Mouse (Mus musculus) heart, adult 2 months (tissue): ENCODE measurements around the gene Ctse.

ENCODE experiments used
- CTCF ChIP-seq: fragments of 200-600 bp; IDR thresholded peaks from 2 replicates; pipeline ENCODE4 v1.8.1; 2022; ENCODE audit warnings: antibody characterized with exemption, mild to moderate bottlenecking, moderate library complexity
- EP300 ChIP-seq: fragments of 200-500 bp; IDR thresholded peaks from 2 replicates; pipeline ENCODE4 v1.6.1; 2011; ENCODE audit warnings: low read depth, low read length, control low read depth; ENCODE audit not compliant: insufficient read depth
- POLR2A ChIP-seq: fragments of 200-500 bp; IDR thresholded peaks from 2 replicates; pipeline ENCODE4 v1.6.1; 2011; ENCODE audit warnings: mild to moderate bottlenecking, low read depth, low read length, control low read depth; ENCODE audit not compliant: insufficient read depth

GRCm38 (mm10) chr1:131637791-131638540 is at the start of gene Ctse:
- TF ChIP-seq CTCF (no peak), POLR2A (no peak), EP300 (no peak)
